Mouse (Mus musculus) lung, postnatal 4 days (tissue): ENCODE measurements around the gene Pask.
A peak's percentile ranks its signal among the peaks of the same experiment; 100 is the strongest.

ENCODE experiments used
- DNase-seq, 2 experiments: peaks; one replicate each; pipeline ENCODE4 v3.0.0; 2021

Pask gene

DNA sequence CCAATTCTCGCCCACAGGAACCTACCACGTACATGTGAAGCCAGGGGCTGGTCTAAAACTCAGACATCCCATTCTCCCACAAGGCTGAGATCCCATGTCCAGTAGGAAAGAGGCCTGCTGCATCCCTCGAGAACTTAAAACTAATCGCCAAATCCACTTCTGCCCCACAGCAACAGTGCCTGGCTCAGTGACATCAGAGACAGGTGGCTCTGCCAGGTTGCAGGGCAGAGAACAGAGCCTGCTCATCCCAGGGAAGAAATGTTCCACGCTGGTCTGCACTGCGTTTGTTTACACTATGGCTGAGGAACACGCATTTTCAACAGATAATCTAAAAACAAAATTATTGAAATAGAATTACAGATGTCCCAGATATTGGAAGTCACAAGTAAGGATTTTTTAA is 66.2 kb downstream of the Pask start:
- DNase-seq, result no peak

DNA sequence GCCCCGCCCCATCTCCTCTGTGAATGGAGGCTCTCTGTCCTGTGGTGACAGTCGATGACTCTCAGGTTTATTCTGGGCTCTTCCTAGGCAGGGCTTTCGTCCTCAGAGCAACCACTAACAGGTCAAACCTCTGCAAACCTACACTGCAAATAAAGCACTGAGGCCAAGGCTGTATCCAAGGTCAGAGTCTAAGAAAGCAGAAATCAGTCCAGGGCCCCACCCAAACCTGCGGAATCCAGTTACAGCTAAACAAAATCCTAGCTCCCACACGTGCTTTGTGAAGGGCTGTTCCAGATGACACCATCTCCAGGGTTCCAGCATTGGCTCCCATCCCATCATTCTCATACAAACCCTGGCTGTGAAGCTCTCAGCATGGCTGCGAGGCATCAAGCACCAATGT is 67.7 kb downstream of the Pask start:
- DNase-seq, result no peak

- DNase-seq, result peak in 1 of 2 experiments; percentile 36
Measured at GRCm38 (mm10) chr1:93272409-93272821, 70.9 kb downstream of the Pask start.

DNA sequence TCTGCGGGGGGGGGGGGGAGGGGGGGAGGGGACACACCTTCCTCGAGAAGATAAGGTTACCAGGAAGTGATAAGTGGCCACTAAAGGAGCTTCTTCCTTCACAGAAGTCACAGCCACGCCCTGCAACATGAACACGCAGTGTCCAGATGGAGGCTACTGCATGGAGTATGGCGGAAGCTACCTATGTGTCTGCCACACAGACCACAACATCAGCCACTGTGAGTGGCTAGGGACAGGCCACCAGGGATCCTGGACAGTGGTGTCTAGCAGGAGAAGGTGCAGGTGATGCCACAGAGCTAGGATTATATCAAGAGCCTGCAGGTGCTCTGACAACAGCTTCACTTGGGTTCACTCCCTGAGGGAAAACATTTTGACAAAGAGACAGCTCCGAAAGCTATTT is 71.5 kb downstream of the Pask start:
- DNase-seq, result no peak

DNA sequence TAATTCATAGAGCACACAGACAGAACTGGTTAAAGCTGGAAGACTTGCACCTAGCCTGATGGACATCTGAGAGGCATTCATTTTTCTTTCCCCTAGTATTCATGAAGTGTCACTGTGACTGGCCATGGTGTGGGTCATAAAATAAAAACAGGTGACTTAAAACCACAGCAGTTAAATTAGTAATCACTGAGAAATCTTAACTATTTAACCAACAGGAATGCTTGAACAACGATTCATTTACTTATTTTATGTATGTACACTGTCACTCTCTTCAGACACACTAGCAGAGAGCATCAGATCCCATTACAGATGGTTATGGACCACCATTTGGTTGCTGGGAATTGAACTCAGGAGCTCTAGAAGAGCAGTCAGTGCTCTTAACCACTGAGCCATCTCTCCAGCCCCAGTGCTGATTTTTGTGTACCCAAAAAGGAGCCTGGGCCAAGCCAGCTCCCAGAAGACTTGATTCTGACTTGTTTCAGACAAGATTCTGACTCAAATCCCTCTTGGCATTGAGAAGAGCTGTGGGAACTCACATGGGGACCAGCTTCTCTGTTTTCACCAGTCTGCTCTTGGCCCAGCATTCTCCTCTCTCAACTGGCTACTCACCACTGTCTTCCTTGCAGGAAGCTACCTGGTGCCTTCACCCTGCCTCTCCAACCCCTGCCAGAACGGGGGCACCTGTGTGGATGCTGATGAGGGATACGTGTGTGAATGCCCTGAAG is 72.6 kb downstream of the Pask start:
- no peak for DNase-seq

DNA sequence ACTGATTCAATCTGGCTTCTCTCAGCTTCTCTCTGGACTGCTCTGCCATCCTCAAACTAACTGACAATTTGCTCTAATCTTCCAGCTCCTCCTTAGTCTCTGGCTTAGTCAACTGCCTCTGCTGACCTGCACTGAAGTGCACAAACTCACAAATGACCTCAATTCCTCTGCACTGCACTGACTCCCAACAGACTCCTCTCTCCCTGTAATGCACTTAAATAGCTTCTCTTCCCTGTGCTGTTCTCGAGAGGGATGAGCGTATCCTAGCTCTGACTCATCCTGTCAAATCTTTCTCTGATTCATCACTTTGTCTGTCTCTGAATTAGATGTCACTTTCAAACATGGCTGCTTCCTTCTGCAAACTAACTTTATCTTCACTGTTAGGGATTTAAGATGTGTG is 75.0 kb downstream of the Pask start:
- DNase-seq, result no peak

- no peak for DNase-seq
Measured at GRCm38 (mm10) chr1:93267207-93267606, 76.1 kb downstream of the Pask start.
